ENCODE assay signal across 14 mouse cellular contexts in the genomic region with DNA sequence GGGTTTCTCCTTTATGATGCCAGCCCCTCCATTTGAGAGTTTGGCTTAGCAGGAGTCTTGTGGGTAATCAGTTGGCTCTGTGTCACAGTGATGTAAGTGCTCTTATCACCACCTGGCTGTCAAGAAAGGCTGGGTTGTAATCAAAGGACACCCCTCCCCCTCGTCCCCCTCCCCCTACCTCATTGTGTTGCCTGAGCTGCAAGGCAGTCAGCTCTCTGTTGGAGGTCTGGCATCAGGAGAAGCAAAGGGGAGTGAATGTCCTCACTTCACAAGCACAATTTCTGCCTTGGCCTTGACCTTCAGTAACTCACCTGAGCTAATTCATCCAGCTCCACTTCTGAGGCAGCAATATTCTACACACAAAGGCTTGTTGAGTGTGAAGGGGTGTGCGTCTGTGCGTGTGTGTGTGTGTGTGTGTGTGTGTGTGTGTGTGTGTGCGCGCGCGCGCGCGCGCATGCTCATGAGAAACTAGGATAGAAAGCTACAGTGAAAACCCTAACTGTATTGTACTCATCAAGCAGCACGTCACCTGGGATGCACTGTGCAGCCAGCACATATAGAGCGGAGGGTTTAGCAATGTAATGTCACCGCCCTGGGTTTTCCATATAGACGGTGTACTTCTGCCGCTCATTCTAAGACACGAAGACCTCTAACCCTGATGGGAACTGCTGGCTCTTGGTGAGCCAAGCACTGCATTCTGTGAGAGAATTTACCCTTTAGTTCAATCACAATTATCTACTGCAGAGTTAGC.
DNase-seq lines count a peak whose midpoint lies in the region; ATAC-seq lines count a peak whose summit lies in the region.
"Had no signal": no experiment of that assay in that cellular context is flagged by ENCODE, and none has a peak within 500 bp of the region (broad histone marks: within the 10 kb centered on the region; RNA-seq: fewer than 3 reads in every experiment).

No protein-coding gene starts in this region.

- no peak overlapping the region for H3K4me3 ChIP-seq in kidney, embryonic 14.5 days (ENCODE audit: low read length)
- H3K4me3 ChIP-seq in forebrain, embryonic 14.5 days (ENCODE audit: low read depth, low read length), result no peak overlapping the region
- H3K4me3 ChIP-seq in midbrain, embryonic 14.5 days (replicated peaks; ENCODE audit: low read depth, low read length), result no peak overlapping the region

- no peak overlapping the region for H3K4me2 ChIP-seq in kidney, embryonic 14.5 days (replicated peaks; ENCODE audit: low read depth, low read length)
- no peak overlapping the region for H3K4me2 ChIP-seq in forebrain, embryonic 14.5 days (ENCODE audit: low read length)
- no peak overlapping the region for H3K4me2 ChIP-seq in midbrain, embryonic 14.5 days (ENCODE audit: low read length)

- no peak overlapping the region for H3K27ac ChIP-seq in kidney, embryonic 14.5 days (ENCODE audit: low read depth, low read length)
- peak overlapping the region; percentile 27; the same call in 1 of the 2 replicates for H3K27ac ChIP-seq in forebrain, embryonic 14.5 days (ENCODE audit: low read depth, low read length)
- H3K27ac ChIP-seq in midbrain, embryonic 14.5 days (replicated peaks; ENCODE audit: low read depth, low read length), result 0 out of 2 replicates have a peak overlapping the region, but pooled peaks have one; percentile 5

- peaks cover 3% of the 10 kb centered on the region; the same call in 1 of the 2 replicates for H3K4me1 ChIP-seq in kidney, embryonic 14.5 days (ENCODE audit: control insufficient read depth, insufficient read depth, low read length)
- H3K4me1 ChIP-seq in forebrain, embryonic 14.5 days (ENCODE audit: control insufficient read depth, insufficient read depth, low read length), result peaks cover 15% of the 10 kb centered on the region
- H3K4me1 ChIP-seq in midbrain, embryonic 14.5 days (ENCODE audit: control insufficient read depth, insufficient read depth, low read length), result peaks cover 17% of the 10 kb centered on the region

- no peaks in the 10 kb centered on the region for H3K36me3 ChIP-seq in kidney, embryonic 14.5 days (ENCODE audit: control insufficient read depth, insufficient read depth, low read length)
- no peaks in the 10 kb centered on the region for H3K36me3 ChIP-seq in forebrain, embryonic 14.5 days (ENCODE audit: control insufficient read depth, insufficient read depth, low read length)
- H3K36me3 ChIP-seq in midbrain, embryonic 14.5 days (ENCODE audit: control insufficient read depth, insufficient read depth, low read length), result no peaks in the 10 kb centered on the region

- DNase-seq in cerebellum, postnatal 10 days, result peak; percentile 17 to 28
- DNase-seq in cerebellum, adult 8-10 months, result no peak
- DNase-seq in kidney, adult 9 months, result no peak
- DNase-seq in forebrain, embryonic 14.5 days (ENCODE audit: low spot score), result peak; percentile 41
- peak; percentile 35 for DNase-seq in midbrain, embryonic 14.5 days
- no peak for DNase-seq in layer of hippocampus, postnatal 25 days (ENCODE audit: extremely low spot score in 1 of 2, low spot score in 1 of 2)
- DNase-seq in layer of hippocampus, adult 9-11 months, result no peak
- DNase-seq: adrenal gland, adult 8-10 months; gastrocnemius, postnatal 10 days; kidney, postnatal 25 days; liver; lung, postnatal 10 days; thymus, adult 2 months had no signal

- ATAC-seq in kidney, embryonic 14.5 days (ENCODE audit: low FRiP score, low TSS enrichment), result 0 out of 2 replicates have a peak, but pooled peaks have one; percentile 16
- peak; percentile 68 for ATAC-seq in forebrain, embryonic 14.5 days
- 0 out of 2 replicates have a peak, but pooled peaks have one; percentile 37 for ATAC-seq in midbrain, embryonic 14.5 days (ENCODE audit: low FRiP score, low TSS enrichment)

- 81% methylated on average over 17 of the region's 17 CpGs for WGBS in kidney, embryonic 14.5 days
- WGBS in forebrain, embryonic 14.5 days, result 64% methylated on average over 17 of the region's 17 CpGs
- 71% methylated on average over 17 of the region's 17 CpGs for WGBS in midbrain, embryonic 14.5 days

- H3K9me3 ChIP-seq in kidney, embryonic 14.5 days (ENCODE audit: control insufficient read depth, low read length), result no peaks in the 10 kb centered on the region
- no peaks in the 10 kb centered on the region for H3K9me3 ChIP-seq in forebrain, embryonic 14.5 days (replicated peaks; ENCODE audit: control insufficient read depth, low read length)
- H3K9me3 ChIP-seq in midbrain, embryonic 14.5 days (ENCODE audit: control insufficient read depth, low read length), result no peaks in the 10 kb centered on the region

- no peak overlapping the region for H3K9ac ChIP-seq in kidney, embryonic 14.5 days (ENCODE audit: low read depth, low read length)
- H3K9ac ChIP-seq in forebrain, embryonic 14.5 days (ENCODE audit: low read length), result no peak overlapping the region
- H3K9ac ChIP-seq in midbrain, embryonic 14.5 days (replicated peaks; ENCODE audit: low read length), result no peak overlapping the region

- H3K27me3 ChIP-seq in kidney, embryonic 14.5 days (ENCODE audit: control insufficient read depth, insufficient read depth, low read length), result no peaks in the 10 kb centered on the region
- H3K27me3 ChIP-seq in forebrain, embryonic 14.5 days (replicated peaks; ENCODE audit: control insufficient read depth, insufficient read depth, low read length), result no peaks in the 10 kb centered on the region
- H3K27me3 ChIP-seq in midbrain, embryonic 14.5 days (ENCODE audit: control insufficient read depth, insufficient read depth, low read length), result no peaks in the 10 kb centered on the region

Comparison
In these comparisons a context has a peak if more than half of its experiments do, and no peak if none do; other contexts are left out.
1. DNase-seq: peak in cerebellum, postnatal 10 days (2 of 2), forebrain, embryonic 14.5 days (single experiment) and midbrain, embryonic 14.5 days (single experiment); none in cerebellum, adult 8-10 months (single experiment), kidney, adult 9 months (single experiment), layer of hippocampus, postnatal 25 days (0 of 2) and layer of hippocampus, adult 9-11 months (single experiment).
2. ATAC-seq: peak in every context shown above with its lines; median percentile 68 in forebrain, embryonic 14.5 days; 37 in midbrain, embryonic 14.5 days; 16 in kidney, embryonic 14.5 days.